Mouse (Mus musculus): ENCODE measurements at regions not wholly inside any gene's neighbourhood (a gene's known extent, or its start where the extent isn't known, plus 50 kb on each side); places are given as distances from the start of the nearest gene placed in this dataset.

DNA sequence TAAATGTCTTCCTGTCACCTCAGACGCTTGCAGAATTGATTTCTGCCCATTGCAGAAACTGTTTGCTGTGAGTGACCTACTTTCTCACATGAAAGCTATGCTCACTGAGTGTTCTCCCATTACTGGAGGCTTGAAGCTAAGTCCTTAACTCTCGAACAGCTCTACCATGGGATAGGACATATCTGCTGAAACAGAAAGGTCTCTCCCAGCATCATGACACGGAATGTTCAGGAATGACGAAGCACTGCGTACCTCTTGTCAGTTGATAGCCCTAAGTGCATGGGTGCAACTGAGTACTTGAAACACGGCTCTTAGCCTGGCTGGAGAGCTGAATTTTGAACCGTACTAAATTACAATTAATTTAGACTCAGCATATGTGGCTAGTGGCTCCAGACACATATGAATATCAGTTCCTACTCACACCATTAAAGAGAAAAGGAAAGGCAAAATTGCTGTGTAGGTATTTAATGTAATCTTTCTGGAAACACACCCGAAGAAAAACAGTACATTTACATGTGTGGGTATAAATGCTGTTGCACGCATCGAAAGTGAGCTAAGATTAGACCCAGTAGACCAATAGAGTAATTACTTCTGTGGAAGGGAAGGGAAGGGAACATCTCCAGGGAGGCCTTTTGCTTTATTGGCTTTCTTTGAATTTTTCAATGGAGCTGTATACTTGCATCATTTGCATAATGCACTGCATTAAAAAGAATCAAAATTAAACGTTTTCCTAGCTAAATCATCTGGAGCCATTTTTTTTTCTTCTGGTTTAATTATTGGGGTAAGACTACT, 97.6 kb upstream of the Fhl2 start:
- TF ChIP-seq CTCF (IDR thresholded peaks at IDR 0.05; ENCODE audit: control insufficient read depth, insufficient read depth, low read length) (no peak), POLR2A (IDR thresholded peaks at IDR 0.05; ENCODE audit: borderline replicate concordance, control insufficient read depth, low read depth, low read length) (no peak)
